Mouse (Mus musculus) gastrocnemius, adult 2 months (tissue): ENCODE measurements around the gene Myoz1. TPM values are rescaled to one million over a fixed set of nuclear protein-coding genes. Genes with fewer than 3 reads are reported as not detected.
"Not testable (repeated sequence)": the region's sequence is repeated elsewhere in the genome, so short reads cannot be mapped to it uniquely, and the experiment has no call there.

Source experiments
- DNase-seq: peaks from one replicate; pipeline ENCODE4 v3.0.0; 2022
- H3K27ac ChIP-seq: fragments of 200-600 bp; 2 replicates; pipeline ENCODE4 v1.8.1; 2022; ENCODE audit warnings: mild to moderate bottlenecking
- H3K4me3 ChIP-seq: fragments of 200-600 bp; 2 replicates; pipeline ENCODE4 v1.8.1; 2022; ENCODE audit warnings: mild to moderate bottlenecking, moderate library complexity
- CTCF ChIP-seq: fragments of 200-600 bp; IDR thresholded peaks from 2 replicates; pipeline ENCODE4 v1.8.1; 2022; ENCODE audit warnings: antibody characterized with exemption, mild to moderate bottlenecking, moderate library complexity
- intact Hi-C: fragments of 180-260 bp; cut with DNase I; formaldehyde crosslinking; loops from one replicate; pipeline ENCODE4 v1.15.1; 2025
- long read RNA-seq, 2 experiments: library from polyadenylated mRNA; stranded (forward); transcript quantifications; one replicate each; pipeline ENCODE4 v2.0.0; 2021
- total RNA-seq, 2 experiments: library from RNA; stranded (reverse); gene quantifications; 2 replicates each; pipeline ENCODE4 v1.2.3; 2021

The Myoz1 gene
- total RNA-seq = 1,000 to 10,000 TPM; 2,377 to 3,782 TPM
- long read RNA-seq, experiment 1, transcript Myoz1-201 (6 exons, 1,289 nt) = major isoform, 2,278 of 2,517 reads
- long read RNA-seq, experiment 1, transcript Myoz1-203 (2 exons, 405 nt) = minor isoform, 77 of 2,517 reads
- long read RNA-seq, experiment 1, partial matches to known transcripts = 69 of 2,517 reads
- long read RNA-seq, experiment 1, other reads (novel, unspliced or antisense) = 91 of 2,517 reads
- long read RNA-seq, experiment 2, transcript Myoz1-203 (2 exons, 405 nt) = minor isoform, 150 of 3,894 reads
- long read RNA-seq, experiment 2, transcript Myoz1-201 (6 exons, 1,289 nt) = major isoform, 3,513 of 3,894 reads
- long read RNA-seq, experiment 2, partial matches to known transcripts = 109 of 3,894 reads
- long read RNA-seq, experiment 2, other reads (novel, unspliced or antisense) = 120 of 3,894 reads

DNA sequence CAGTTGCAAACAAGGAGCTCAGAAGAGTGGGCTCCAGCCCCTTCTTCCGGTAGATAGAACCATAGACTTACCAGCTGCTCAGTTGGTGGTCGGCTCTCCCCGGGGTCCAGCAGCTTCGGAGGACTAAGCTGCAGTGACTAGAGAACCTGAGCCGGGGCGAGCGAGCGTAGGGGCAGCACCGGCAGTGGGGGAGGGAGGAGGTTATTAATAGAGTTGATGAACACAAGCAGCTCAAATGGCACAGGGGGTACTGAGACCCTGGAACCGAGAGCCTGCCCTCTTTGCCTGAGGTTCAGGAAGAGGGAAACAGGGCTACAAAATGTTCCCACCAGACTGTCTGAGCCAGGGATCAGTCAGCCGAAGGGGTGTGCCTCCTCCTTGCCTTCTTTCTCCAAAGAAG lies at the start of gene Myoz1:
Gene Myoz1 (minus strand): TSS at position 180 of the 400 bp plus-strand sequence.
- TF ChIP-seq CTCF = no peak
- intact Hi-C loops = loop anchor here (5.0 kb wide), 1 partner anchor 264 kb away; the partner anchor contains the start of gene Mrps16
- peak; percentile 87 for DNase-seq
- peak within 1 kb of the TSS; percentile 98 for H3K27ac ChIP-seq
- H3K4me3 ChIP-seq = peak within 1 kb of the TSS; percentile 80

GRCm38 (mm10) chr14:20703461-20703860 lies 47.1 kb upstream of the Myoz1 start:
- intact Hi-C loops, DNase-seq: not testable (repeated sequence)
- Histone ChIP-seq H3K4me3 (peak overlapping the region; percentile 84), H3K27ac (peak overlapping the region; percentile 97)

- TF ChIP-seq CTCF = no peak
- peak; percentile 95 for DNase-seq
- intact Hi-C loops = no loop called here
Observed at GRCm38 (mm10) chr14:20702741-20703381, 46.5 kb upstream of the Myoz1 start, which contains the start of gene Chchd1. Gene Chchd1 (plus strand): TSS chr14:20703006.

GRCm38 (mm10) chr14:20702096-20702740 lies 45.9 kb upstream of the Myoz1 start:
- Histone ChIP-seq H3K27ac (peak overlapping the region; percentile 97), H3K4me3 (peak overlapping the region; percentile 84)
- no peak for TF ChIP-seq CTCF
- DNase-seq = no peak
- intact Hi-C loops = no loop called here

More at GRCm38 (mm10) chr14:20702741-20703381, 46.5 kb upstream of the Myoz1 start, which contains the start of gene Chchd1:
- Histone ChIP-seq H3K4me3 (peak within 1 kb of the TSS; percentile 84), H3K27ac (peak within 1 kb of the TSS; percentile 97)

GRCm38 (mm10) chr14:20701554-20701953 lies 45.2 kb upstream of the Myoz1 start:
- intact Hi-C loops = no loop called here
- Histone ChIP-seq H3K27ac (peak overlapping the region; percentile 97), H3K4me3 (peak overlapping the region; percentile 84)
- TF ChIP-seq CTCF = no peak
- no peak for DNase-seq

DNA sequence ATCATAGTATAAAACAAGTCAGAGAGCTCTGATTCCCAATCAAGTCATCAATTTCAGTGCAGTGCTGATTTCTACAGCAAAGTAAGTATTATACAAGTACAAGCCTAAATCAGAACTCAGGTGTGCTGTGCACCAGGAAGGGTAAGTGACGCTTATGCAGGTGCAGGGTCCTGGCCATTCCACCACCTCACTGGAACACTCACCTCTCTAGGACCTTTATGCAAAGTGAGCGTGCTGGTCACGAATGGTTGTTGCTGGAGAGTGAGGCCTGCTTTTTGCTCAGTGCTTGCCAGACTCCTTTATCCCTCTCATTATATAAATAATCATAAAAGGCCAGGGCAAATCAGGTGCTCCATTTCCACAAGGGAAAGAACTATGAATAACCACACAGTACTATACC lies 44.0 kb upstream of the Myoz1 start:
- no peak for TF ChIP-seq CTCF
- Histone ChIP-seq H3K27ac (peak overlapping the region; percentile 97; the same call in 1 of the 2 replicates), H3K4me3 (peak overlapping the region; percentile 84)
- intact Hi-C loops = no loop called here
- DNase-seq = no peak

- no peak overlapping the region for H3K4me3 ChIP-seq
- no peak for DNase-seq
- H3K27ac ChIP-seq = peak overlapping the region; percentile 95; the same call in 1 of the 2 replicates
- intact Hi-C loops = no loop called here
- TF ChIP-seq CTCF = no peak
Observed at GRCm38 (mm10) chr14:20698515-20698914, 42.2 kb upstream of the Myoz1 start.

DNA sequence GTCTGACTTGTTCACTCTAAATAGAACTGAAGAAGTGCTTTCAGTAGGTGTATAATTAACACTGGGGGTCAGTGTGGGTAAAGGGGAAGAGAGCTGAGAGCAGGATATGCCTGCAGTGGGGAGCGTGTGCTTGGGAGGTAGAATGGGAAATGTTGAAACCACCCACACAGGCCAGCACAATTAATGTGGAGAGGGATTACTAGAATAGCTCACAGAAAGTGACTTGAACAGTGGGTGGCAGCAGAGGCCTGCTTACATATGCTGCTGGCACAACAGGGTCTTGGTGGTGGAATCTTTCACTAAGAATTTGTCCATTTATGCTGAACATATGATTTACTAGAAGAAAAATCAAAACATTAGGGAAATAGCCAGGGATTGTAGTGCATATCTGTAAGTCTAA lies 40.6 kb upstream of the Myoz1 start:
- H3K4me3 ChIP-seq = peak overlapping the region; percentile 89
- no peak for DNase-seq
- intact Hi-C loops = loop anchor here (2.0 kb wide), 1 partner anchor 22 kb away; the partner anchor contains the start of gene Sec24c
- peak overlapping the region; percentile 95 for H3K27ac ChIP-seq
- TF ChIP-seq CTCF = peak; percentile 64

GRCm38 (mm10) chr14:20695761-20696520 lies 39.6 kb upstream of the Myoz1 start:
- no peak for TF ChIP-seq CTCF
- intact Hi-C loops = loop anchor here (2.0 kb wide), 1 partner anchor 21 kb away; the partner anchor contains the start of gene Sec24c
- Histone ChIP-seq H3K4me3 (peak overlapping the region; percentile 89), H3K27ac (peak overlapping the region; percentile 95)
- no peak for DNase-seq

DNA sequence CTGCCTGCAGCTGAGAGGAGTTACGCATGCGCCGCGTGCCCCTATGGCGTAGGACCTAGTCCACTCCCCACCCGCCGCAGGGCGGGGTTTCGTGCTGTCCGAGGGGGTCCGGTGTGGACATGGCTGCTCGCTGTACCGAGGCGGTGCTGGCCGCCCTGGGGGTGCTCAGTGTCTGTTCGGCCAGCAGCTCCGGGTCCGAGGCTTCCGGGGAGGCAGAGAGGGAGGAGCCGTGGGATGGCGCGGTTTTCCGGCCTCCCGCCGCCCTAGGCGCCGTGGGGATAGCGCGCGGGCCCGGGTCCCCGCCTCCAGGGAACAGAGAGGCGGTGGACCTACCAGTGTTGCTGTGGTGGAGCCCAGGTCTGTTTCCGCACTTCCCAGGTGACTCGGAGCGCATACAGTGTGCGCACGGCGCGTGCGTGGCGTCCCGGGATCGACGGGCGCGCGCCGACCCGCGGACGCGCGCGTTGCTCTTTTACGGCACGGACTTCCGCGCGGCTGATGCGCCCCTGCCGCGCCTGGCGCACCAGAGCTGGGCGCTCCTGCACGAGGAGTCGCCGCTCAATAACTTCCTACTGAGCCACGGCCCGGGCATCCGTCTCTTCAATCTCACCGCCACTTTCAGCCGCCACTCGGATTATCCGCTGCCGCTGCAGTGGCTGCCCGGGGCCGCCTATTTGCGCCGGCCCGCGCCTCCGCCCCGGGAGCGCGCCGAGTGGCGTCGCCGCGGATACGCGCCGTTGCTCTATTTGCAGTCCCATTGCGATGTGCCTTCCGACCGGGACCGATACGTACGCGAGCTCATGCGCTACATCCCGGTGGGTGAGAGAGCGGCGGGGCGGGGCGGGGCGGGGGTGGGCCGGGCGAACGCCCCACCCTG lies 38.8 kb upstream of the Myoz1 start, which contains the start of gene Fut11:
Gene Fut11 (plus strand): TSS at position 85 of the 877 bp plus-strand sequence.
- intact Hi-C loops = no loop called here
- TF ChIP-seq CTCF = no peak
- peak; percentile 91 for DNase-seq

More for the DNA sequence above, 38.8 kb upstream of the Myoz1 start, which contains the start of gene Fut11:
- H3K4me3 ChIP-seq = peak within 1 kb of the TSS; percentile 89
- peak within 1 kb of the TSS; percentile 95 for H3K27ac ChIP-seq
